Mouse (Mus musculus) CH12.LX (cell line): ENCODE data around the gene A930004D18Rik. TPM values are rescaled to one million over a fixed set of nuclear protein-coding genes. Genes with fewer than 3 reads are reported as not detected.

ENCODE experiments used
- DNase-seq: peaks from one replicate; pipeline ENCODE4 v3.0.0-alpha.2; 2013; ENCODE audit errors: extremely low read depth
- H3K27ac ChIP-seq: 2 replicates; pipeline ENCODE4 v1.5.1; 2012; ENCODE audit warnings: low read depth, mild to moderate bottlenecking, control low read depth, moderate library complexity; ENCODE audit not compliant: insufficient read depth
- H3K27me3 ChIP-seq: replicated peaks from 2 replicates; pipeline ENCODE3; 2012; ENCODE audit warnings: inconsistent platforms
- H3K36me3 ChIP-seq, 2 experiments: replicated peaks in 1 of 2; 2 replicates each; pipeline versions ENCODE3 to v1.6.1; 2012; ENCODE audit warnings: inconsistent platforms in 1 of 2, low read length in 1 of 2, mild to moderate bottlenecking in 1 of 2, mixed read lengths in 1 of 2, moderate library complexity in 1 of 2; ENCODE audit not compliant: control insufficient read depth in 1 of 2, insufficient read depth in 1 of 2
- H3K4me1 ChIP-seq, 2 experiments: 2 replicates each; pipeline ENCODE4 v1.6.1; 2012; ENCODE audit warnings: inconsistent platforms in 1 of 2, moderate library complexity in 1 of 2; ENCODE audit not compliant: insufficient read depth in 2 of 2, control insufficient read depth in 1 of 2
- H3K4me2 ChIP-seq: 2 replicates; pipeline ENCODE4 v1.6.1; 2012; ENCODE audit warnings: low read depth, mild to moderate bottlenecking, control low read depth; ENCODE audit not compliant: poor library complexity, insufficient read depth, severe bottlenecking
- H3K4me3 ChIP-seq, 3 experiments: fragments of 150-350 bp in 1 of 3; sonication (generic) in 1 of 3; replicated peaks in 1 of 3; 2 replicates each; pipeline versions ENCODE3 to v1.5.1; 2011 to 2012; ENCODE audit warnings: low read depth in 2 of 3, low read length in 2 of 3, mild to moderate bottlenecking in 2 of 3, moderate library complexity in 2 of 3, control low read depth in 1 of 3, improper control_type of control experiment in 1 of 3, inconsistent platforms in 1 of 3, mixed read lengths in 1 of 3; ENCODE audit not compliant: poor library complexity in 1 of 3
- H3K79me2 ChIP-seq: replicated peaks from 2 replicates; pipeline ENCODE4 v1.6.1; 2012; ENCODE audit warnings: mild to moderate bottlenecking, moderate library complexity; ENCODE audit not compliant: control insufficient read depth, poor library complexity, insufficient read depth, severe bottlenecking; ENCODE audit errors: extremely low read depth
- H3K9ac ChIP-seq: 2 replicates; pipeline ENCODE4 v1.6.1; 2012; ENCODE audit warnings: low read depth, mild to moderate bottlenecking, control low read depth, moderate library complexity; ENCODE audit not compliant: insufficient read depth
- H3K9me3 ChIP-seq: replicated peaks from 2 replicates; pipeline ENCODE3; 2012; ENCODE audit warnings: low read length, inconsistent platforms, mixed read lengths
- BHLHE40 ChIP-seq: IDR thresholded peaks from 2 replicates; pipeline ENCODE4 v1.6.1; 2011; ENCODE audit warnings: mild to moderate bottlenecking, low read depth, low read length, improper control_type of control experiment
- CHD2 ChIP-seq: IDR thresholded peaks from 2 replicates; pipeline ENCODE4 v1.6.1; 2011; ENCODE audit warnings: low read length, improper control_type of control experiment
- CTCF ChIP-seq, 2 experiments: IDR thresholded peaks in 1 of 2; conservative IDR thresholded peaks in 1 of 2; 2 replicates each; pipeline ENCODE4 v1.5.1; 2011 to 2012; ENCODE audit warnings: low read depth in 2 of 2, low read length in 2 of 2, improper control_type of control experiment in 1 of 2, inconsistent platforms in 1 of 2, mild to moderate bottlenecking in 1 of 2, moderate library complexity in 1 of 2
- EP300 ChIP-seq: IDR thresholded peaks from 2 replicates; pipeline ENCODE4 v1.6.1; 2011; ENCODE audit warnings: low read length, improper control_type of control experiment
- ETS1 ChIP-seq: conservative IDR thresholded peaks from 2 replicates; pipeline ENCODE4 v1.6.1; 2012; ENCODE audit warnings: low read depth, mild to moderate bottlenecking, inconsistent platforms, low read length, improper control_type of control experiment, moderate library complexity
- GABPA ChIP-seq: IDR thresholded peaks from 2 replicates; pipeline ENCODE4 v1.6.1; 2012; ENCODE audit warnings: low read depth, low read length, improper control_type of control experiment, inconsistent platforms; ENCODE audit not compliant: insufficient replicate concordance
- HCFC1 ChIP-seq: IDR thresholded peaks from 2 replicates; pipeline ENCODE4 v1.6.1; 2012; ENCODE audit warnings: low read depth, mild to moderate bottlenecking, inconsistent platforms, low read length, improper control_type of control experiment
- JUND ChIP-seq: conservative IDR thresholded peaks from 2 replicates; pipeline ENCODE4 v1.6.1; 2011; ENCODE audit warnings: low read depth, low read length, improper control_type of control experiment
- MEF2A ChIP-seq: IDR thresholded peaks from 2 replicates; pipeline ENCODE4 v1.6.1; 2014; ENCODE audit warnings: low read depth, mild to moderate bottlenecking, inconsistent platforms, low read length, improper control_type of control experiment, borderline replicate concordance
- MYC ChIP-seq: IDR thresholded peaks from 2 replicates; pipeline ENCODE4 v1.6.1; 2011; ENCODE audit warnings: low read depth, mild to moderate bottlenecking, improper control_type of control experiment, low read length
- NELFE ChIP-seq: IDR thresholded peaks from 2 replicates; pipeline ENCODE4 v1.6.1; 2011; ENCODE audit warnings: low read depth, low read length, improper control_type of control experiment
- PAX5 ChIP-seq: IDR thresholded peaks from 2 replicates; pipeline ENCODE4 v1.6.1; 2012; ENCODE audit warnings: low read length, inconsistent platforms, mixed read lengths
- POLR2A ChIP-seq: IDR thresholded peaks from 2 replicates; pipeline ENCODE4 v1.6.1; 2011; ENCODE audit warnings: low read depth, mild to moderate bottlenecking, improper control_type of control experiment, low read length
- RCOR1 ChIP-seq: conservative IDR thresholded peaks from 2 replicates; pipeline ENCODE4 v1.6.1; 2012; ENCODE audit warnings: low read depth, mild to moderate bottlenecking, inconsistent platforms, low read length, improper control_type of control experiment
- TBP ChIP-seq: conservative IDR thresholded peaks from 2 replicates; pipeline ENCODE4 v1.6.1; 2011; ENCODE audit warnings: low read depth, low read length, improper control_type of control experiment
- TCF12 ChIP-seq: IDR thresholded peaks from 2 replicates; pipeline ENCODE4 v1.6.1; 2014; ENCODE audit warnings: low read depth, mild to moderate bottlenecking, inconsistent platforms, low read length, improper control_type of control experiment
- UBTF ChIP-seq: IDR thresholded peaks from 2 replicates; pipeline ENCODE4 v1.6.1; 2012; ENCODE audit warnings: low read depth, mild to moderate bottlenecking, inconsistent platforms, low read length, improper control_type of control experiment, moderate library complexity
- USF2 ChIP-seq: conservative IDR thresholded peaks from 2 replicates; pipeline ENCODE4 v1.6.1; 2011; ENCODE audit warnings: low read depth, low read length, improper control_type of control experiment
- ZC3H11A ChIP-seq: IDR thresholded peaks from 2 replicates; pipeline ENCODE4 v1.6.1; 2012; ENCODE audit warnings: low read depth, mild to moderate bottlenecking, inconsistent platforms, low read length, improper control_type of control experiment
- ZKSCAN1 ChIP-seq: IDR thresholded peaks from 2 replicates; pipeline ENCODE4 v1.6.1; 2012; ENCODE audit warnings: low read depth, inconsistent platforms, low read length, improper control_type of control experiment, borderline replicate concordance
- ZMIZ1 ChIP-seq: IDR thresholded peaks from 2 replicates; pipeline ENCODE4 v1.6.1; 2012; ENCODE audit warnings: low read depth, mild to moderate bottlenecking, inconsistent platforms, low read length, improper control_type of control experiment
- dilution Hi-C: fragments of 300-500 bp; cut with MboI; formaldehyde crosslinking; loops from 2 replicates; pipeline ENCODE4 v1.14.3; 2020; ENCODE audit warnings: low sequenced_read_pairs; ENCODE audit not compliant: extremely low pct_unique_long_range_greater_than_20kb, extremely low pct_ligation_motif_present
- in situ Hi-C: fragments of 300-500 bp; cut with MboI; formaldehyde crosslinking; loops from 3 replicates; pipeline ENCODE4 v1.14.3; 2019; ENCODE audit warnings: low sequenced_read_pairs, low pct_ligation_motif_present, low pct_unique_long_range_greater_than_20kb, mixed read lengths
- polyA plus RNA-seq: library from polyadenylated mRNA; unstranded; fragments of >175 nt; gene quantifications from 2 replicates; pipeline ENCODE4 v1.2.1, GENCODE M21; 2012; ENCODE audit warnings: low read depth; ENCODE audit not compliant: insufficient read length
- total RNA-seq, 2 experiments: library from RNA; depleted of rRNA; stranded (reverse); fragments of 300-350 nt in 1 of 2; fragments of >200 nt in 1 of 2; gene quantifications; 2 replicates each; pipeline ENCODE4 v1.2.3; 2012 to 2014

The A930004D18Rik gene
- total and polyA plus RNA-seq, 3 experiments: 0.15 to 1.7 (median 0.72) TPM

DNA sequence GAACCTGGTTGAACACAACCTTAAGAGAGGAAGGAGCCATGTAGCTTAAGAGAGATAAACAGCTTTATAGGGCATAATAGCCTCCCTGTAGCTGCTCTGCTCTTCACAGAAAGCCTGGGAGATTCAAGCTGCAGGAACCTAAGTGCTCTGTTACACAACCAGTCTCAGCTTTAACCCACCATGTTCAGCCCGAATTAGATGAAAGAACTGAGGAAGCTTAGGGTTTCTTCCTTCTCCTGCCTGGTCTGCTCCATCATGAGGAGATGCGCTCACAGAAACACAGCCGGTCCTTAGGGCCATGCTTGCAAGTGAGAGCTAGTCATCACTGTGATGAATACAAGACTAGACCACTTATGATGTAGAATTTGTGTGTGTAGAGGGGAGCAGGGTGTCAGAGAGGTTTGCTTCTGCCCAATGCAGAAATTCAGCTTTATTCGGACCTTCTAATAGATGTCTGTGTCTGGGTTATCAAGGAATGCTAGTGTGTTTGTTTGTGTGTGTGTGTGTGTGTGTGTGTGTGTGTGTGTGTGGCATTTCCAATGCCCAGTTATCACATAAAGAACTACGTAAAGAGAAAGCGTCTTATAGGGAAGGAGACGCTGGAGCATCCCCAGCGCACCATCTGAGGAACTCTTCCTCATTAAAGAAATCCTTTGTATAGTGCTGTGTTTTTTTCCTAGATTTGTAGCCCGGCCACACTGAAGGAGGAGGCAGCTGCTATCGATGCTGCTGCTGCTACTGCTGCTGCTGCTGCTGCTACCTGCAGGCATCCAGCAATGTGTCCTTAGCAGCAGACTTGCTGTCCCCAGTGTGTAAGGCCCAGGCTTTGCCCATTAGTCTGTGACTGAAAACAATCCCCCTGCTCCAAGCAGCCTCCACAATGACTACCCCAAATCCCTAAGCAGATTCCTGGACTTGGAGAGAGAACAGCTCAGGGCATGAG is 4.1 kb downstream of the A930004D18Rik start:
- DNase-seq: no peak
- in situ Hi-C loops (loop anchor here (10.0 to 25.0 kb wide), 3 partner anchors 151 to 654 kb away; partner anchors contain the start of genes Bmi1 and Spag6), dilution Hi-C loops (no loop called here)
- peaks cover 0 to 2% of the 10 kb centered on the region in 2 experiments; a peak in 2 of 4 replicates for H3K4me1 ChIP-seq
- no peak overlapping the region for H3K4me2 ChIP-seq
- no peaks in the 10 kb centered on the region for H3K79me2 ChIP-seq
- H3K4me3 ChIP-seq: no peak overlapping the region
- no peak overlapping the region for H3K9ac ChIP-seq
- no peak for TF ChIP-seq MYC
- no peak for TF ChIP-seq POLR2A
- TF ChIP-seq MEF2A: no peak
- TF ChIP-seq EP300: no peak
- no peak for TF ChIP-seq ZMIZ1
- no peak for TF ChIP-seq GABPA
- no peak for TF ChIP-seq TBP
- TF ChIP-seq USF2: no peak
- no peak for TF ChIP-seq RCOR1
- no peak for TF ChIP-seq ETS1
- TF ChIP-seq UBTF: no peak
- no peak for TF ChIP-seq BHLHE40
- TF ChIP-seq NELFE: no peak
- no peak for TF ChIP-seq ZC3H11A
- TF ChIP-seq TCF12: no peak
- no peak for TF ChIP-seq PAX5
- TF ChIP-seq JUND: no peak
- TF ChIP-seq ZKSCAN1: no peak
- TF ChIP-seq CHD2: no peak
- no peak for TF ChIP-seq CTCF (conservative IDR thresholded peaks at IDR 0.05 in 1 of 2, IDR thresholded peaks at IDR 0.05 in 1 of 2; ENCODE audit: low read depth in 2 of 2, low read length in 2 of 2)
- no peaks in the 10 kb centered on the region for H3K9me3 ChIP-seq
- H3K27me3 ChIP-seq: peaks cover 10% of the 10 kb centered on the region
- no peaks in the 10 kb centered on the region for H3K36me3 ChIP-seq
- H3K27ac ChIP-seq: no peak overlapping the region

DNA sequence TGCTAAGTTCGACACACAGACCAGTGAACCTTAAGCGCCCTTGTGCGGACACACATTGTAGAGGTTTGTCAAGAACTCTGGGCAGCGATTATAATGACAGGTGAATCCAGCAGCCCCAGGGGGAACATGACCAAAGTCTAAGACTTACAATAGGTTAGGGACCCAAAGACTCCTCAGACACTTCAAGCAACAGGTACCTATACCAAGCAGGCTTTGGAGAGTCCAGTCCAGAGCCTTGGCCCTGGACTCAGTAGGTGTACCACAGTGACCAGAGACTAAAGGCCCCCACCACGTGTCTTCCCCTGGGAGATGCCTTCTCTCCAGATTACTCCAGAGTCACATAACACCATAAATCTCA is 5.0 kb downstream of the A930004D18Rik start:
- no peak overlapping the region for H3K27ac ChIP-seq
- in situ Hi-C loops (loop anchor here (10.0 to 25.0 kb wide), 3 partner anchors 152 to 655 kb away; partner anchors contain the start of genes Bmi1 and Spag6), dilution Hi-C loops (no loop called here)
- peaks cover 0 to 4% of the 10 kb centered on the region in 2 experiments; a peak in 2 of 4 replicates for H3K4me1 ChIP-seq
- H3K9ac ChIP-seq: no peak overlapping the region
- DNase-seq: no peak
- no peaks in the 10 kb centered on the region for H3K9me3 ChIP-seq
- peaks cover 9% of the 10 kb centered on the region for H3K27me3 ChIP-seq
- no peak overlapping the region for H3K4me3 ChIP-seq
- no peaks in the 10 kb centered on the region for H3K79me2 ChIP-seq
- H3K36me3 ChIP-seq: no peaks in the 10 kb centered on the region
- H3K4me2 ChIP-seq: no peak overlapping the region
- TF ChIP-seq GABPA: no peak
- no peak for TF ChIP-seq ETS1
- TF ChIP-seq HCFC1: no peak
